Mouse (Mus musculus) heart, postnatal 10 days (tissue): ENCODE data around the gene B3gnt4. TPM values are rescaled to one million over a fixed set of nuclear protein-coding genes. Genes with fewer than 3 reads are reported as not detected.

ENCODE experiments used
- DNase-seq, 2 experiments: peaks; one replicate each; pipeline ENCODE4 v3.0.0; 2021
- intact Hi-C: fragments of 180-260 bp; cut with DNase I; formaldehyde crosslinking; loops from one replicate; pipeline ENCODE4 v1.15.1; 2025
- microRNA-seq, 2 experiments: library from miRNA; unstranded; fragments of <30 nt; microRNA quantifications; one replicate each; pipeline ENCODE4 v1.2.0; 2022
- total RNA-seq, 2 experiments: library from RNA; stranded (reverse); gene quantifications; 2 replicates each; pipeline ENCODE4 v1.2.3; 2021

The B3gnt4 gene
- total RNA-seq, 2 experiments from 2014 or later = not detected

GRCm38 (mm10) chr5:123525281-123525680 is 15.0 kb downstream of the B3gnt4 start, which contains the start of gene Gm49027:
TSS of gene Gm49027 (minus strand) at chr5:123525488.
- no peak for DNase-seq
- intact Hi-C loops = no loop called here

GRCm38 (mm10) chr5:123525916-123526495 is 15.7 kb downstream of the B3gnt4 start:
- intact Hi-C loops = no loop called here
- DNase-seq = no peak

GRCm38 (mm10) chr5:123528641-123529040 is 18.4 kb downstream of the B3gnt4 start:
- no peak for DNase-seq
- intact Hi-C loops = no loop called here

- intact Hi-C loops = no loop called here
- DNase-seq = no peak
Observed at GRCm38 (mm10) chr5:123530056-123530455, 19.8 kb downstream of the B3gnt4 start.

- intact Hi-C loops = no loop called here
- no peak for DNase-seq
Observed at GRCm38 (mm10) chr5:123533801-123534200, 23.5 kb downstream of the B3gnt4 start.

- peak in 1 of 2 experiments; percentile 21 for DNase-seq
- intact Hi-C loops = no loop called here
Observed at GRCm38 (mm10) chr5:123555693-123556092, 45.4 kb downstream of the B3gnt4 start.

- intact Hi-C loops = no loop called here
- peak; percentile 69 to 73 for DNase-seq
Observed at GRCm38 (mm10) chr5:123556451-123556850, 46.2 kb downstream of the B3gnt4 start.

GRCm38 (mm10) chr5:123559588-123559987 is 49.3 kb downstream of the B3gnt4 start:
- DNase-seq = no peak
- intact Hi-C loops = no loop called here

- no peak for DNase-seq
- intact Hi-C loops = no loop called here
Observed at GRCm38 (mm10) chr5:123561128-123561527, 50.9 kb downstream of the B3gnt4 start.

Small RNAs within 50 kb of the gene (microRNA-seq; reads per million reads assigned to microRNA genes)
- 1.7 to 2.6 reads per million in 2 experiments for gene Mir7647

Other genes starting within 250 kb of the B3gnt4 start
- 10 to 100 TPM; 11.9 to 14.2 TPM for gene Bcl7a, start 166.6 kb upstream of the B3gnt4 start, total RNA-seq
- gene Mlxip, start 115.7 kb upstream of the B3gnt4 start, total RNA-seq = 10 to 100 TPM; 24.7 to 26.3 TPM
- not detected for gene Lrrc43, start 21.2 kb upstream of the B3gnt4 start, total RNA-seq
- not detected for gene Il31, start 21.0 kb upstream of the B3gnt4 start, total RNA-seq
- 10 to 100 TPM; 54.5 to 59.1 TPM for gene Diablo, start 13.7 kb downstream of the B3gnt4 start, total RNA-seq
- gene Gm49027, start 15.0 kb downstream of the B3gnt4 start, total RNA-seq = not detected
- 10 to 100 TPM; 34.6 to 34.8 TPM for gene Vps33a, start 62.6 kb downstream of the B3gnt4 start, total RNA-seq
- 100 to 1,000 TPM; 135 to 144 TPM for gene Clip1, start 174.2 kb downstream of the B3gnt4 start, total RNA-seq
- 10 to 100 TPM; 39.4 to 49.5 TPM for gene Zcchc8, start 210.6 kb downstream of the B3gnt4 start, total RNA-seq
- 10 to 100 TPM; 54.1 to 55.8 TPM for gene Rsrc2, start 239.0 kb downstream of the B3gnt4 start, total RNA-seq
- 10 to 100 TPM in 1 of 2 experiments, 1 to 10 TPM in 1; 6.9 to 10.3 TPM for gene Kntc1, start 239.3 kb downstream of the B3gnt4 start, total RNA-seq